In genomic region chr1:172207111-172207584, GRCm38 (mm10) we compare ENCODE assay signal across 8 mouse cellular contexts. TPM values are rescaled to one million over a fixed set of nuclear protein-coding genes. Genes with fewer than 3 reads are reported as not detected.
A peak's percentile ranks its signal among the peaks of the same experiment; 100 is the strongest.
DNase-seq lines count a peak whose midpoint lies in the region; ATAC-seq and TF ChIP-seq lines count a peak whose summit lies in the region.

No protein-coding gene starts in this region.

- H3K27ac ChIP-seq in forebrain, embryonic 12.5 days, result peak overlapping the region; percentile 99
- H3K27ac ChIP-seq in intestine, postnatal 0 days (ENCODE audit: low read depth, low read length), result 0 out of 2 replicates have a peak overlapping the region, but pooled peaks have one; percentile 80
- H3K27ac ChIP-seq in midbrain, postnatal 0 days (ENCODE audit: low read depth, low read length), result peak overlapping the region; percentile 99

- no peaks in the 10 kb centered on the region for H3K9me3 ChIP-seq in forebrain, embryonic 12.5 days
- H3K9me3 ChIP-seq in intestine, postnatal 0 days (ENCODE audit: control insufficient read depth), result no peaks in the 10 kb centered on the region
- no peaks in the 10 kb centered on the region for H3K9me3 ChIP-seq in midbrain, postnatal 0 days (ENCODE audit: low read length)

- peak overlapping the region; percentile 84; the same call in 1 of the 2 replicates for H3K4me3 ChIP-seq in forebrain, embryonic 12.5 days (replicated peaks)
- no peak overlapping the region for H3K4me3 ChIP-seq in intestine, postnatal 0 days (ENCODE audit: low read depth, low read length)
- peak overlapping the region; percentile 78 for H3K4me3 ChIP-seq in midbrain, postnatal 0 days (ENCODE audit: low read depth, low read length)

- H3K27me3 ChIP-seq in forebrain, embryonic 12.5 days, result no peaks in the 10 kb centered on the region
- H3K27me3 ChIP-seq in intestine, postnatal 0 days (replicated peaks; ENCODE audit: control insufficient read depth, insufficient read depth, low read length), result no peaks in the 10 kb centered on the region
- no peaks in the 10 kb centered on the region for H3K27me3 ChIP-seq in midbrain, postnatal 0 days (ENCODE audit: insufficient read depth, low read length)

- no peaks in the 10 kb centered on the region for H3K36me3 ChIP-seq in forebrain, embryonic 12.5 days (replicated peaks)
- peaks cover 2% of the 10 kb centered on the region; the same call in 1 of the 2 replicates for H3K36me3 ChIP-seq in intestine, postnatal 0 days (ENCODE audit: control insufficient read depth, insufficient read depth)
- no peaks in the 10 kb centered on the region for H3K36me3 ChIP-seq in midbrain, postnatal 0 days (ENCODE audit: insufficient read depth, low read length)

- ATAC-seq in forebrain, embryonic 12.5 days (ENCODE audit: low FRiP score), result no peak
- no peak for ATAC-seq in intestine, postnatal 0 days
- peak; percentile 1; the same call in 1 of the 2 replicates for ATAC-seq in midbrain, postnatal 0 days (ENCODE audit: low FRiP score)
- no peak for ATAC-seq in CD4-positive, CD25-positive, alpha-beta regulatory T cell, adult 4 months

- TF ChIP-seq CTCF in brain, embryonic 14.5 days (IDR thresholded peaks at IDR 0.05; ENCODE audit: borderline replicate concordance, extremely low read depth, insufficient read depth, insufficient read length), result no peak
- TF ChIP-seq CTCF in intestine, postnatal 0 days (IDR thresholded peaks at IDR 0.05; ENCODE audit: low read depth), result no peak
- TF ChIP-seq CTCF in midbrain, postnatal 0 days (IDR thresholded peaks at IDR 0.05), result no peak

- H3K4me1 ChIP-seq in forebrain, embryonic 12.5 days, result peaks cover 55% of the 10 kb centered on the region
- H3K4me1 ChIP-seq in intestine, postnatal 0 days (replicated peaks; ENCODE audit: control insufficient read depth, insufficient read depth, low read length), result no peaks in the 10 kb centered on the region
- H3K4me1 ChIP-seq in midbrain, postnatal 0 days (ENCODE audit: insufficient read depth, low read length), result peaks cover 35% of the 10 kb centered on the region

- peak; percentile 59 for DNase-seq in kidney, postnatal 10 days
- DNase-seq in kidney, adult 18-20 months, result no peak
- peak; percentile 72 for DNase-seq in brain, embryonic 14.5 days (ENCODE audit: low read depth)
- no peak for DNase-seq in midbrain, postnatal 0 days (ENCODE audit: low spot score)
- DNase-seq in adrenal gland, adult 18-20 months (ENCODE audit: low spot score in 2 of 2), result no peak

- peak overlapping the region; percentile 91 for H3K9ac ChIP-seq in forebrain, embryonic 12.5 days
- H3K9ac ChIP-seq in intestine, postnatal 0 days (ENCODE audit: low read depth, low read length), result no peak overlapping the region
- peak overlapping the region; percentile 96; the same call in 1 of the 2 replicates for H3K9ac ChIP-seq in midbrain, postnatal 0 days (replicated peaks; ENCODE audit: low read length, poor library complexity, severe bottlenecking)

- peak overlapping the region; percentile 73 for H3K4me2 ChIP-seq in forebrain, embryonic 12.5 days
- H3K4me2 ChIP-seq in intestine, postnatal 0 days (replicated peaks; ENCODE audit: low read depth), result peak overlapping the region; percentile 89
- H3K4me2 ChIP-seq in midbrain, postnatal 0 days (ENCODE audit: low read depth, low read length, poor library complexity, severe bottlenecking), result peak overlapping the region; percentile 90

- TF ChIP-seq POLR2A in brain, embryonic 14.5 days (IDR thresholded peaks at IDR 0.05; ENCODE audit: borderline replicate concordance, extremely low read depth, insufficient read depth, insufficient read length, poor library complexity, severe bottlenecking), result no peak

- WGBS in forebrain, embryonic 12.5 days, result 9% methylated on average over 7 of the region's 7 CpGs
- 29% methylated on average over 7 of the region's 7 CpGs for WGBS in intestine, postnatal 0 days
- WGBS in midbrain, postnatal 0 days, result 5% methylated on average over 7 of the region's 7 CpGs

RNA-seq across cellular contexts. Expression of gene Pea15a, which starts 0.5 kb away (rescaled TPM):
- 308 and 321 TPM in 2 replicates for polyA plus RNA-seq in brain, embryonic 14.5 days (2012; rRNA removed)
- 405 and 443 TPM in 2 replicates for polyA plus RNA-seq in forebrain, embryonic 12.5 days (2016; fragmentation: Nextera tagmentation; extraction: Ambion mirVana)
- polyA plus RNA-seq in intestine, postnatal 0 days (2015; fragmentation: Nextera tagmentation; extraction: Ambion mirVana), result 44.5 and 44.9 TPM in 2 replicates
- total RNA-seq in midbrain, postnatal 0 days (2014; rRNA removed), result 311 and 342 TPM in 2 replicates
- 501 and 555 TPM in 2 replicates for polyA plus RNA-seq in midbrain, postnatal 0 days (2015; fragmentation: Nextera tagmentation; extraction: Ambion mirVana)
- total RNA-seq in adrenal gland, adult 18-20 months (2021), result 10 to 100 TPM; 55.2 to 72.6 TPM
- polyA plus RNA-seq in CD4-positive, CD25-positive, alpha-beta regulatory T cell, adult 4 months (2017; shearing (Covaris generic)), result 10 to 100 TPM; 55.4 to 76.7 TPM

RNA-seq across cellular contexts. Expression of gene Casq1, which starts 12.5 kb away (rescaled TPM):
- polyA plus RNA-seq in brain, embryonic 14.5 days (2012; rRNA removed), result 2.6 and 3.9 TPM in 2 replicates
- polyA plus RNA-seq in forebrain, embryonic 12.5 days (2016; fragmentation: Nextera tagmentation; extraction: Ambion mirVana), result 1.6 and 2.3 TPM in 2 replicates
- polyA plus RNA-seq in intestine, postnatal 0 days (2015; fragmentation: Nextera tagmentation; extraction: Ambion mirVana), result 21.5 and 22.8 TPM in 2 replicates
- 0.99 TPM in 1 of 2 replicates, not detected in the other for total RNA-seq in midbrain, postnatal 0 days (2014; rRNA removed)
- 1.3 and 2.2 TPM in 2 replicates for polyA plus RNA-seq in midbrain, postnatal 0 days (2015; fragmentation: Nextera tagmentation; extraction: Ambion mirVana)
- 1 to 10 TPM in 1 of 2 experiments, under 1 TPM in 1; 0.66 to 1.9 TPM for total RNA-seq in adrenal gland, adult 18-20 months (2021)
- not detected for polyA plus RNA-seq in CD4-positive, CD25-positive, alpha-beta regulatory T cell, adult 4 months (2017; shearing (Covaris generic))

RNA-seq across cellular contexts. Expression of gene Atp1a4, which starts 51.1 kb away (rescaled TPM):
- polyA plus RNA-seq in brain, embryonic 14.5 days (2012; rRNA removed), result 0.05 and 0.08 TPM in 2 replicates
- 0.05 and 0.06 TPM in 2 replicates for polyA plus RNA-seq in forebrain, embryonic 12.5 days (2016; fragmentation: Nextera tagmentation; extraction: Ambion mirVana)
- polyA plus RNA-seq in intestine, postnatal 0 days (2015; fragmentation: Nextera tagmentation; extraction: Ambion mirVana), result not detected in 2 replicates
- total RNA-seq in midbrain, postnatal 0 days (2014; rRNA removed), result 0.05 and 0.14 TPM in 2 replicates
- polyA plus RNA-seq in midbrain, postnatal 0 days (2015; fragmentation: Nextera tagmentation; extraction: Ambion mirVana), result 0.05 TPM in 1 of 2 replicates, not detected in the other
- 1 to 10 TPM in 1 of 2 experiments, under 1 TPM in 1; 0.42 to 3.7 TPM for total RNA-seq in adrenal gland, adult 18-20 months (2021)
- not detected for polyA plus RNA-seq in CD4-positive, CD25-positive, alpha-beta regulatory T cell, adult 4 months (2017; shearing (Covaris generic))

RNA-seq across cellular contexts. Expression of gene Igsf8, which starts 54.3 kb away (rescaled TPM):
- 110 and 207 TPM in 2 replicates for polyA plus RNA-seq in brain, embryonic 14.5 days (2012; rRNA removed)
- 122 and 127 TPM in 2 replicates for polyA plus RNA-seq in forebrain, embryonic 12.5 days (2016; fragmentation: Nextera tagmentation; extraction: Ambion mirVana)
- 17.7 and 17.8 TPM in 2 replicates for polyA plus RNA-seq in intestine, postnatal 0 days (2015; fragmentation: Nextera tagmentation; extraction: Ambion mirVana)
- total RNA-seq in midbrain, postnatal 0 days (2014; rRNA removed), result 114 and 115 TPM in 2 replicates
- 79.6 and 88.8 TPM in 2 replicates for polyA plus RNA-seq in midbrain, postnatal 0 days (2015; fragmentation: Nextera tagmentation; extraction: Ambion mirVana)
- total RNA-seq in adrenal gland, adult 18-20 months (2021), result 10 to 100 TPM; 20.8 to 27.8 TPM
- 1 to 10 TPM; 3.8 to 5.5 TPM for polyA plus RNA-seq in CD4-positive, CD25-positive, alpha-beta regulatory T cell, adult 4 months (2017; shearing (Covaris generic))

RNA-seq across cellular contexts. Expression of gene Dcaf8, which starts 59.3 kb away (rescaled TPM):
- 76.6 and 84.5 TPM in 2 replicates for polyA plus RNA-seq in brain, embryonic 14.5 days (2012; rRNA removed)
- polyA plus RNA-seq in forebrain, embryonic 12.5 days (2016; fragmentation: Nextera tagmentation; extraction: Ambion mirVana), result 139 and 143 TPM in 2 replicates
- 48.6 and 50.8 TPM in 2 replicates for polyA plus RNA-seq in intestine, postnatal 0 days (2015; fragmentation: Nextera tagmentation; extraction: Ambion mirVana)
- total RNA-seq in midbrain, postnatal 0 days (2014; rRNA removed), result 64.6 and 72.8 TPM in 2 replicates
- 66.8 and 67.6 TPM in 2 replicates for polyA plus RNA-seq in midbrain, postnatal 0 days (2015; fragmentation: Nextera tagmentation; extraction: Ambion mirVana)
- total RNA-seq in adrenal gland, adult 18-20 months (2021), result 100 to 1,000 TPM in 1 of 2 experiments, 10 to 100 TPM in 1; 98.5 to 125 TPM
- polyA plus RNA-seq in CD4-positive, CD25-positive, alpha-beta regulatory T cell, adult 4 months (2017; shearing (Covaris generic)), result 100 to 1,000 TPM in 1 of 2 experiments, 10 to 100 TPM in 1; 76.5 to 132 TPM

Comparison
In these comparisons a context has a peak if more than half of its experiments do, and no peak if none do; other contexts are left out.
1. DNase-seq: peak in kidney, postnatal 10 days (single experiment) and brain, embryonic 14.5 days (single experiment); none in kidney, adult 18-20 months (single experiment), midbrain, postnatal 0 days (single experiment) and adrenal gland, adult 18-20 months (0 of 2).
2. Peak in every context shown above with its lines, with median percentiles within 50 percentile points of each other: H3K27ac ChIP-seq and H3K4me2 ChIP-seq.